Mouse (Mus musculus): ENCODE measurements around the gene Kctd7. TPM values are rescaled to one million over a fixed set of nuclear protein-coding genes. Genes with fewer than 3 reads are reported as not detected.

The Kctd7 gene
- 4.8 and 5.4 TPM in 2 replicates for polyA plus RNA-seq (2015; fragmentation: Nextera tagmentation; extraction: Ambion mirVana)

GRCm38 (mm10) chr5:130144334-130145312 is at the start of gene Kctd7:
Kctd7 (plus strand) TSS chr5:130144861.
- peaks cover 9% of the 10 kb centered on the region for H3K4me1 ChIP-seq
- no peaks in the 10 kb centered on the region; the same call in 1 of the 2 replicates for H3K36me3 ChIP-seq
- peak within 1 kb of the TSS; percentile 72 for H3K9ac ChIP-seq
- peak within 1 kb of the TSS; percentile 76 for H3K27ac ChIP-seq
- H3K4me2 ChIP-seq, result peak within 1 kb of the TSS; percentile 94
- H3K27me3 ChIP-seq (replicated peaks), result no peaks in the 10 kb centered on the region
- no peaks in the 10 kb centered on the region for H3K9me3 ChIP-seq
- ATAC-seq (ENCODE audit: insufficient read depth, low FRiP score, low read depth), result peak; percentile 97
- under 1% methylated on average over 66 of the region's 66 CpGs for WGBS
- H3K4me3 ChIP-seq (replicated peaks), result peak within 1 kb of the TSS; percentile 63

GRCm38 (mm10) chr5:130096754-130097153 is 47.9 kb upstream of the Kctd7 start:
- H3K9me3 ChIP-seq, result no peaks in the 10 kb centered on the region
- no peak overlapping the region for H3K4me3 ChIP-seq (replicated peaks)
- H3K4me2 ChIP-seq, result no peak overlapping the region
- H3K27me3 ChIP-seq (replicated peaks), result no peaks in the 10 kb centered on the region
- peaks cover 2% of the 10 kb centered on the region for H3K36me3 ChIP-seq
- no peaks in the 10 kb centered on the region for H3K4me1 ChIP-seq
- no peak overlapping the region for H3K9ac ChIP-seq
- ATAC-seq (ENCODE audit: insufficient read depth, low FRiP score, low read depth), result peak; percentile 69; the same call in 1 of the 2 replicates
- H3K27ac ChIP-seq, result no peak overlapping the region
- WGBS, result 60% methylated on average over 12 of the region's 12 CpGs

GRCm38 (mm10) chr5:130097837-130098236 is 46.8 kb upstream of the Kctd7 start:
- WGBS, result 57% methylated on average over 2 of the region's 2 CpGs
- Histone ChIP-seq H3K4me1 (no peaks in the 10 kb centered on the region), H3K9ac (no peak overlapping the region), H3K27me3 (replicated peaks) (no peaks in the 10 kb centered on the region), H3K9me3 (no peaks in the 10 kb centered on the region), H3K27ac (no peak overlapping the region), H3K36me3 (peaks cover 7% of the 10 kb centered on the region), H3K4me2 (no peak overlapping the region), H3K4me3 (replicated peaks) (no peak overlapping the region)
- ATAC-seq (ENCODE audit: insufficient read depth, low FRiP score, low read depth), result peak; percentile 75; the same call in 1 of the 2 replicates

- Histone ChIP-seq H3K9ac (no peak overlapping the region), H3K4me3 (replicated peaks) (no peak overlapping the region), H3K4me1 (no peaks in the 10 kb centered on the region), H3K27me3 (replicated peaks) (no peaks in the 10 kb centered on the region), H3K36me3 (peaks cover 11% of the 10 kb centered on the region), H3K27ac (no peak overlapping the region), H3K9me3 (no peaks in the 10 kb centered on the region), H3K4me2 (no peak overlapping the region)
- WGBS, result 94% methylated on average over 17 of the region's 17 CpGs
- ATAC-seq (ENCODE audit: insufficient read depth, low FRiP score, low read depth), result no peak
Observed at GRCm38 (mm10) chr5:130101724-130102123, 42.9 kb upstream of the Kctd7 start.

GRCm38 (mm10) chr5:130109348-130109747 is 35.3 kb upstream of the Kctd7 start:
- Histone ChIP-seq H3K4me3 (replicated peaks) (no peak overlapping the region), H3K27ac (no peak overlapping the region), H3K27me3 (replicated peaks) (no peaks in the 10 kb centered on the region), H3K4me1 (no peaks in the 10 kb centered on the region), H3K36me3 (0 out of 2 replicates have a peak, but pooled peaks cover 4% of the 10 kb centered on the region), H3K4me2 (no peak overlapping the region), H3K9me3 (no peaks in the 10 kb centered on the region), H3K9ac (no peak overlapping the region)
- WGBS, result 76% methylated on average over 3 of the region's 3 CpGs
- ATAC-seq (ENCODE audit: insufficient read depth, low FRiP score, low read depth), result no peak

- Histone ChIP-seq H3K4me2 (no peak overlapping the region), H3K4me3 (replicated peaks) (no peak overlapping the region), H3K27ac (no peak overlapping the region), H3K27me3 (replicated peaks) (no peaks in the 10 kb centered on the region), H3K9me3 (no peaks in the 10 kb centered on the region), H3K9ac (no peak overlapping the region), H3K36me3 (peaks cover 7% of the 10 kb centered on the region; the same call in 1 of the 2 replicates), H3K4me1 (no peaks in the 10 kb centered on the region)
- ATAC-seq (ENCODE audit: insufficient read depth, low FRiP score, low read depth), result no peak
- WGBS, result 79% methylated on average over 12 of the region's 12 CpGs
Observed at GRCm38 (mm10) chr5:130110632-130111464, 33.8 kb upstream of the Kctd7 start.

GRCm38 (mm10) chr5:130112653-130113052 is 32.0 kb upstream of the Kctd7 start:
- Histone ChIP-seq H3K4me3 (replicated peaks) (no peak overlapping the region), H3K4me1 (no peaks in the 10 kb centered on the region), H3K36me3 (peaks cover 7% of the 10 kb centered on the region; the same call in 1 of the 2 replicates), H3K4me2 (no peak overlapping the region), H3K27me3 (replicated peaks) (no peaks in the 10 kb centered on the region), H3K9ac (no peak overlapping the region), H3K27ac (no peak overlapping the region), H3K9me3 (no peaks in the 10 kb centered on the region)
- no peak for ATAC-seq (ENCODE audit: insufficient read depth, low FRiP score, low read depth)

- Histone ChIP-seq H3K36me3 (peaks cover 4% of the 10 kb centered on the region; the same call in 1 of the 2 replicates), H3K27ac (no peak overlapping the region), H3K9me3 (no peaks in the 10 kb centered on the region), H3K9ac (no peak overlapping the region), H3K4me2 (no peak overlapping the region), H3K4me1 (peaks cover 8% of the 10 kb centered on the region), H3K27me3 (replicated peaks) (no peaks in the 10 kb centered on the region), H3K4me3 (replicated peaks) (no peak overlapping the region)
- ATAC-seq (ENCODE audit: insufficient read depth, low FRiP score, low read depth), result no peak
- 87% methylated on average over 12 of the region's 12 CpGs for WGBS
Observed at GRCm38 (mm10) chr5:130116116-130116515, 28.5 kb upstream of the Kctd7 start.

GRCm38 (mm10) chr5:130116857-130117256 is 27.8 kb upstream of the Kctd7 start:
- ATAC-seq (ENCODE audit: insufficient read depth, low FRiP score, low read depth), result no peak
- no peak overlapping the region for H3K27ac ChIP-seq
- peaks cover 8% of the 10 kb centered on the region for H3K4me1 ChIP-seq
- H3K36me3 ChIP-seq, result peaks cover 4% of the 10 kb centered on the region; the same call in 1 of the 2 replicates
- 74% methylated on average over 7 of the region's 7 CpGs for WGBS
- H3K4me3 ChIP-seq (replicated peaks), result no peak overlapping the region
- H3K9ac ChIP-seq, result no peak overlapping the region
- H3K27me3 ChIP-seq (replicated peaks), result no peaks in the 10 kb centered on the region
- no peak overlapping the region for H3K4me2 ChIP-seq
- H3K9me3 ChIP-seq, result no peaks in the 10 kb centered on the region

- Histone ChIP-seq H3K36me3 (peaks cover 4% of the 10 kb centered on the region; the same call in 1 of the 2 replicates), H3K27ac (no peak overlapping the region), H3K4me3 (replicated peaks) (no peak overlapping the region), H3K4me1 (peaks cover 8% of the 10 kb centered on the region), H3K4me2 (no peak overlapping the region), H3K9ac (no peak overlapping the region), H3K27me3 (replicated peaks) (no peaks in the 10 kb centered on the region), H3K9me3 (no peaks in the 10 kb centered on the region)
- no peak for ATAC-seq (ENCODE audit: insufficient read depth, low FRiP score, low read depth)
- 67% methylated on average over 6 of the region's 6 CpGs for WGBS
Observed at GRCm38 (mm10) chr5:130117932-130118331, 26.7 kb upstream of the Kctd7 start.

GRCm38 (mm10) chr5:130119236-130119635 is 25.4 kb upstream of the Kctd7 start:
- no peak overlapping the region for H3K9ac ChIP-seq
- peaks cover 4% of the 10 kb centered on the region; the same call in 1 of the 2 replicates for H3K36me3 ChIP-seq
- peak overlapping the region; percentile 23; the same call in 1 of the 2 replicates for H3K27ac ChIP-seq
- ATAC-seq (ENCODE audit: insufficient read depth, low FRiP score, low read depth), result no peak
- H3K4me1 ChIP-seq, result peaks cover 8% of the 10 kb centered on the region
- H3K4me2 ChIP-seq, result no peak overlapping the region
- WGBS, result 68% methylated on average over 3 of the region's 3 CpGs
- no peak overlapping the region for H3K4me3 ChIP-seq (replicated peaks)
- no peaks in the 10 kb centered on the region for H3K9me3 ChIP-seq
- H3K27me3 ChIP-seq (replicated peaks), result no peaks in the 10 kb centered on the region

All from stomach, embryonic 15.5 days (tissue).